Mouse (Mus musculus) urinary bladder, postnatal 4 days (tissue): Measurements from ENCODE around the gene St13.

Source experiments
- DNase-seq, 2 experiments: peaks; one replicate each; pipeline ENCODE4 v3.0.0; 2021 to 2022; ENCODE audit warnings: low spot score in 2 of 2

St13 gene

GRCm38 (mm10) chr15:81319462-81319861, 80.4 kb downstream of the St13 start:
- DNase-seq, result no peak

- DNase-seq, result no peak
These were observed 85.9 kb downstream of the St13 start for GRCm38 (mm10) chr15:81313928-81314327.
